Mouse (Mus musculus) limb, embryonic 11.5 days (tissue): ENCODE measurements at regions not wholly inside any gene's neighbourhood (a gene's known extent, or its start where the extent isn't known, plus 50 kb on each side); places are given as distances from the start of the nearest gene placed in this dataset.

ENCODE experiments used
- ATAC-seq: fragments of 200-750 bp; cut with Nextera tagmentation; 2 replicates; pipeline ENCODE4 v1.8.0; 2017; ENCODE audit warnings: low read depth; ENCODE audit not compliant: insufficient number of reproducible peaks, low FRiP score, low TSS enrichment
- DNase-seq: peaks from one replicate; pipeline ENCODE4 v3.0.0-alpha.2; 2015; ENCODE audit warnings: low spot score
- H3K27ac ChIP-seq: fragments of 300-500 bp; sonication (generic); replicated peaks from 2 replicates; pipeline ENCODE4 v1.5.1; 2014; ENCODE audit warnings: low read depth, mild to moderate bottlenecking, low read length
- H3K27me3 ChIP-seq: fragments of 300-500 bp; sonication (generic); 2 replicates; pipeline ENCODE4 v1.6.1; 2014; ENCODE audit warnings: mild to moderate bottlenecking, low read length, mixed read lengths; ENCODE audit not compliant: control insufficient read depth, insufficient read depth
- H3K36me3 ChIP-seq: fragments of 300-500 bp; sonication (generic); 2 replicates; pipeline ENCODE4 v1.6.1; 2014; ENCODE audit warnings: mild to moderate bottlenecking, low read length, moderate library complexity, mixed read lengths; ENCODE audit not compliant: control insufficient read depth, insufficient read depth
- H3K4me1 ChIP-seq: fragments of 300-500 bp; sonication (generic); 2 replicates; pipeline ENCODE4 v1.6.1; 2014; ENCODE audit warnings: low read length, mixed read lengths; ENCODE audit not compliant: control insufficient read depth, insufficient read depth
- H3K4me2 ChIP-seq: fragments of 300-500 bp; sonication (generic); 2 replicates; pipeline ENCODE4 v1.6.1; 2014; ENCODE audit warnings: low read depth, mild to moderate bottlenecking, moderate library complexity; ENCODE audit not compliant: severe bottlenecking
- H3K4me3 ChIP-seq: fragments of 300-500 bp; sonication (generic); 2 replicates; pipeline ENCODE4 v1.5.1; 2014; ENCODE audit warnings: low read depth, low read length
- H3K9ac ChIP-seq: fragments of 300-500 bp; sonication (generic); 2 replicates; pipeline ENCODE4 v1.6.1; 2014; ENCODE audit warnings: mild to moderate bottlenecking, low read length
- H3K9me3 ChIP-seq: fragments of 300-500 bp; sonication (generic); 2 replicates; pipeline ENCODE4 v1.6.1; 2016; ENCODE audit warnings: low read length; ENCODE audit not compliant: control insufficient read depth
- WGBS: fragments of 180-500 bp; shearing (Covaris S2); extraction: QIAGEN DNeasy Blood & Tissue Kit; methylation state at CpG from one replicate; pipeline ENCODE4 v1.1.7; 2014; 5-methylcytosine and 5-hydroxymethylcytosine counted together

- no peak for ATAC-seq
- Histone ChIP-seq H3K9me3 (no peaks in the 10 kb centered on the region), H3K4me3 (no peak overlapping the region), H3K36me3 (no peaks in the 10 kb centered on the region), H3K4me1 (peaks cover 19% of the 10 kb centered on the region), H3K9ac (no peak overlapping the region), H3K27me3 (no peaks in the 10 kb centered on the region), H3K27ac (no peak overlapping the region), H3K4me2 (no peak overlapping the region)
- WGBS = 81% methylated on average over 7 of the region's 7 CpGs
- no peak for DNase-seq
Observed at GRCm38 (mm10) chr6:51805656-51806055, 206.7 kb downstream of the Skap2 start.
